Mouse (Mus musculus) hindbrain, postnatal 0 days (tissue): ENCODE data around the gene Fmn2. TPM values are rescaled to one million over a fixed set of nuclear protein-coding genes. Genes with fewer than 3 reads are reported as not detected.

Source experiments
- ATAC-seq: fragments of 200-750 bp; cut with Nextera tagmentation; 2 replicates; pipeline ENCODE4 v1.8.0; 2017; ENCODE audit warnings: mild to moderate bottlenecking, moderate TSS enrichment, moderate library complexity
- DNase-seq: peaks from one replicate; pipeline ENCODE4 v3.0.0-alpha.2; 2015; ENCODE audit warnings: low spot score
- H3K27ac ChIP-seq: fragments of 300-500 bp; sonication (generic); 2 replicates; pipeline ENCODE4 v1.5.1; 2014; ENCODE audit warnings: mild to moderate bottlenecking
- H3K27me3 ChIP-seq: fragments of 300-500 bp; sonication (generic); 2 replicates; pipeline ENCODE4 v1.6.1; 2014; ENCODE audit warnings: low read length, mixed read lengths; ENCODE audit not compliant: insufficient read depth
- H3K36me3 ChIP-seq: fragments of 300-500 bp; sonication (generic); 2 replicates; pipeline ENCODE4 v1.6.1; 2014; ENCODE audit warnings: low read length, mixed read lengths; ENCODE audit not compliant: insufficient read depth
- H3K4me1 ChIP-seq: fragments of 300-500 bp; sonication (generic); 2 replicates; pipeline ENCODE4 v1.6.1; 2014; ENCODE audit warnings: antibody characterized with exemption, low read length, mixed read lengths; ENCODE audit not compliant: insufficient read depth
- H3K4me2 ChIP-seq: fragments of 300-500 bp; sonication (generic); 2 replicates; pipeline ENCODE4 v1.6.1; 2014; ENCODE audit warnings: low read depth, mild to moderate bottlenecking, low read length, moderate library complexity, mixed read lengths
- H3K4me3 ChIP-seq: fragments of 300-500 bp; sonication (generic); 2 replicates; pipeline ENCODE4 v1.5.1; 2014; ENCODE audit warnings: low read length
- H3K9ac ChIP-seq: fragments of 300-500 bp; sonication (generic); replicated peaks from 2 replicates; pipeline ENCODE4 v1.6.1; 2014; ENCODE audit warnings: mild to moderate bottlenecking, low read length, moderate library complexity, mixed read lengths
- H3K9me3 ChIP-seq: fragments of 300-500 bp; sonication (generic); 2 replicates; pipeline ENCODE4 v1.6.1; 2016; ENCODE audit warnings: low read length, mixed read lengths
- CTCF ChIP-seq: IDR thresholded peaks from 2 replicates; pipeline ENCODE4 v1.5.1; 2016; ENCODE audit warnings: antibody characterized with exemption, control low read depth, low read depth
- WGBS: fragments of 180-500 bp; shearing (Covaris S2); extraction: QIAGEN DNeasy Blood & Tissue Kit; methylation state at CpG from one replicate; pipeline ENCODE4 v1.1.7; 2014; 5-methylcytosine and 5-hydroxymethylcytosine counted together
- polyA plus RNA-seq: library from polyadenylated mRNA; unstranded; fragments of >200 nt; fragmentation: Nextera tagmentation; extraction: Ambion mirVana; gene quantifications from 2 replicates; pipeline ENCODE4 v1.2.1, GENCODE M21; 2015
- total RNA-seq: library from RNA; depleted of rRNA; stranded (reverse); fragments of >200 nt; gene quantifications from 2 replicates; pipeline ENCODE4 v1.2.3, GENCODE M21; 2014; rRNA removed

The Fmn2 gene
- total and polyA plus RNA-seq, 2 experiments from 2014 or later: 7.8 to 20.8 TPM

GRCm38 (mm10) chr1:174811846-174812245 lies 310.2 kb downstream of the Fmn2 start:
- DNase-seq: no peak
- WGBS: 93% methylated on average over 4 of the region's 4 CpGs

DNA sequence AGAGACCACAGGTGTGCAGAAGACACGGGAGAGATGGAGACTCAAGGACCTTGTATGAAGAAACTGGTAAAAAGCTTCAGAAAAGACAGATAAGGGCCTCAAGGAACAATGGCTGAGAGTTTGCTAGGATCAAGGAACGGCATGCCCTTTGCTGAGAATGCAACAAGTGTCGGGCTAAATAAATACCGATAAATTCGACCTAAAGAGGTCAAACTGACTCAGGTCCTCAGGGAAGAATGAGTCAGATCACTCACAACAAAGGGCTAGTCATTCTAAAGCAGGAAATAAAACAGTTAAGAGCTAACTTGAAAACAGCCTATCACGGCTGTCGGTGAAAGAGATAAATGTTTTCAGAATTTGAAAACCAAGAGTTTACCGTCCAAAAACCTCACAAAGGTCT lies 324.9 kb downstream of the Fmn2 start:
- ATAC-seq: no peak
- no peaks in the 10 kb centered on the region for H3K9me3 ChIP-seq
- no peak for TF ChIP-seq CTCF
- no peak overlapping the region for H3K9ac ChIP-seq
- H3K27me3 ChIP-seq: no peaks in the 10 kb centered on the region
- H3K4me1 ChIP-seq: no peaks in the 10 kb centered on the region
- H3K4me3 ChIP-seq: no peak overlapping the region
- DNase-seq: no peak
- H3K36me3 ChIP-seq: no peaks in the 10 kb centered on the region
- H3K4me2 ChIP-seq: no peak overlapping the region
- no peak overlapping the region for H3K27ac ChIP-seq
- WGBS: 59% methylated on average over 8 of the region's 8 CpGs

More at GRCm38 (mm10) chr1:174811846-174812245, 310.2 kb downstream of the Fmn2 start:
- Histone ChIP-seq H3K4me1 (no peaks in the 10 kb centered on the region), H3K27me3 (no peaks in the 10 kb centered on the region), H3K9ac (no peak overlapping the region), H3K4me2 (no peak overlapping the region), H3K27ac (no peak overlapping the region), H3K4me3 (no peak overlapping the region), H3K36me3 (no peaks in the 10 kb centered on the region), H3K9me3 (no peaks in the 10 kb centered on the region)
- no peak for ATAC-seq
- TF ChIP-seq CTCF: no peak

GRCm38 (mm10) chr1:174836861-174837260 lies 335.2 kb downstream of the Fmn2 start:
- WGBS: 96% methylated on average over 23 of the region's 23 CpGs
- H3K9me3 ChIP-seq: no peaks in the 10 kb centered on the region
- no peak overlapping the region for H3K4me2 ChIP-seq
- no peak overlapping the region for H3K4me3 ChIP-seq
- H3K36me3 ChIP-seq: no peaks in the 10 kb centered on the region
- no peaks in the 10 kb centered on the region for H3K27me3 ChIP-seq
- H3K27ac ChIP-seq: no peak overlapping the region
- no peaks in the 10 kb centered on the region for H3K4me1 ChIP-seq
- no peak for ATAC-seq
- no peak for DNase-seq
- TF ChIP-seq CTCF: no peak
- H3K9ac ChIP-seq: no peak overlapping the region

DNA sequence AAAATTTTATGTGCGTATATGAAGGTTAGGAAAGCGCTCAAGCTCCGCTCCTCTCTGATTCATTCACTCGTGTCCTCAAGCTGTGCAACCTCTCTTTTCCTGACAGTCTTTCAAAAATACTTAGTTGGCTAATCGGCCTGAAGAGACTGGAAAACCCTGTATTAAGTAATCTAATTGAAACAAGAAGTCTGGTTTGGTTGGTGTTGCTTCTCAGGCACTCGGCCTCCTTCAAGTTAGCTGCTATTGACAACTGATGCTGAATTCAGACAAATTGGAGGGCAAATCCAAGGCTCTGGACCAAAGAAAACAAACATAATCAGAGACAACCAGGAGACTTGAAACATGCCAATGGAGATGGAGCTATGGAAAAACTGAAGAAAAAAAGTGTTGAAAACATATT lies 343.2 kb downstream of the Fmn2 start:
- ATAC-seq (no peak), DNase-seq (no peak)
- no peak overlapping the region for H3K4me2 ChIP-seq
- no peak for TF ChIP-seq CTCF
- H3K4me1 ChIP-seq: no peaks in the 10 kb centered on the region
- H3K36me3 ChIP-seq: no peaks in the 10 kb centered on the region
- no peaks in the 10 kb centered on the region for H3K27me3 ChIP-seq
- no peak overlapping the region for H3K27ac ChIP-seq
- WGBS: 80% methylated on average over 6 of the region's 6 CpGs
- H3K4me3 ChIP-seq: no peak overlapping the region
- H3K9me3 ChIP-seq: no peaks in the 10 kb centered on the region
- no peak overlapping the region for H3K9ac ChIP-seq

DNA sequence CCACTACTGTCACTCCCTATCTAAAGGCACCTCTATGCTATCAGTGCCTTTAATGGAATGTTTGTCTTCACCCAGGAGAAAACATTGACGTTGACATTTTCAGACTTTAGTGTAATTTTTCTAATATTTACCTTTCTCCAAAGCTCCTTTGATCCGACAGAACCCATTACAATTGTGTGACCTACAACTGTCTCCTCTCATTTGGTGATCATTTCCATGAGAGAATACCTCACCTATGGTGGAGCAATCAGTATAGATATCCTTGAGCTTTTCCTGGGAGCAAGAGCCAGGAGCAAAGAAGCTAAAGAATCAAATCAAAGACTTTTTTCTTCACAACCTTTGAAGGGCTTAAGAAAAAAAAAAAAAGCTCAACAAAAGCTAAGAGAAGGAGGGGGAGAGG lies 354.6 kb downstream of the Fmn2 start:
- WGBS: 82% methylated on average over 2 of the region's 2 CpGs
- no peak for ATAC-seq
- H3K9ac ChIP-seq: no peak overlapping the region

GRCm38 (mm10) chr1:174860407-174861118 lies 358.9 kb downstream of the Fmn2 start:
- Histone ChIP-seq H3K36me3 (no peaks in the 10 kb centered on the region), H3K27me3 (no peaks in the 10 kb centered on the region), H3K4me1 (no peaks in the 10 kb centered on the region), H3K4me2 (no peak overlapping the region), H3K9ac (no peak overlapping the region), H3K27ac (no peak overlapping the region), H3K9me3 (no peaks in the 10 kb centered on the region), H3K4me3 (no peak overlapping the region)
- peak; percentile 73 for ATAC-seq
- DNase-seq: peak; percentile 24
- no peak for TF ChIP-seq CTCF
- 72% methylated on average over 10 of the region's 10 CpGs for WGBS

More for the DNA sequence above, 354.6 kb downstream of the Fmn2 start:
- Histone ChIP-seq H3K4me1 (no peaks in the 10 kb centered on the region), H3K36me3 (no peaks in the 10 kb centered on the region), H3K4me2 (no peak overlapping the region), H3K4me3 (no peak overlapping the region), H3K9me3 (no peaks in the 10 kb centered on the region), H3K27me3 (no peaks in the 10 kb centered on the region), H3K27ac (no peak overlapping the region)
- no peak for TF ChIP-seq CTCF
- no peak for DNase-seq

Other genes with a start within 250 kb of the Fmn2 start
- gene Olfr419, start 249.8 kb upstream of the Fmn2 start, total RNA-seq: not detected in 2 replicates
- not detected in 2 replicates for gene Olfr419, start 249.8 kb upstream of the Fmn2 start, polyA plus RNA-seq
- gene Mptx1, start 171.3 kb upstream of the Fmn2 start, total RNA-seq: not detected in 2 replicates
- not detected in 2 replicates for gene Mptx1, start 171.3 kb upstream of the Fmn2 start, polyA plus RNA-seq
- gene Olfr417, start 136.7 kb upstream of the Fmn2 start, total RNA-seq: not detected in 2 replicates
- gene Olfr417, start 136.7 kb upstream of the Fmn2 start, polyA plus RNA-seq: not detected in 2 replicates
- gene Olfr248, start 110.8 kb upstream of the Fmn2 start, total RNA-seq: not detected in 2 replicates
- not detected in 2 replicates for gene Olfr248, start 110.8 kb upstream of the Fmn2 start, polyA plus RNA-seq
- gene Olfr414, start 77.8 kb upstream of the Fmn2 start, total RNA-seq: not detected in 2 replicates
- gene Olfr414, start 77.8 kb upstream of the Fmn2 start, polyA plus RNA-seq: not detected in 2 replicates
- gene Olfr220, start 59.7 kb upstream of the Fmn2 start, total RNA-seq: not detected in 2 replicates
- gene Olfr220, start 59.7 kb upstream of the Fmn2 start, polyA plus RNA-seq: not detected in 2 replicates